Mouse (Mus musculus) kidney, adult 2 months (tissue): Measurements from ENCODE around the gene Mcrip1. TPM values are rescaled to one million over a fixed set of nuclear protein-coding genes. Genes with fewer than 3 reads are reported as not detected.

Experiments used
- DNase-seq: peaks from one replicate; pipeline ENCODE4 v3.0.0; 2021
- H3K27ac ChIP-seq: fragments of 200-500 bp; 2 replicates; pipeline ENCODE4 v1.5.1; 2012; ENCODE audit warnings: low read depth, low read length, control low read depth, inconsistent platforms; ENCODE audit not compliant: insufficient read depth
- H3K27me3 ChIP-seq: fragments of 200-500 bp; replicated peaks from 2 replicates; pipeline ENCODE4 v1.6.1; 2012; ENCODE audit warnings: mild to moderate bottlenecking, moderate library complexity, low read length, inconsistent platforms; ENCODE audit not compliant: control insufficient read depth, insufficient read depth
- H3K36me3 ChIP-seq: fragments of 200-500 bp; 2 replicates; pipeline ENCODE4 v1.6.1; 2012; ENCODE audit warnings: mild to moderate bottlenecking, moderate library complexity, low read length, inconsistent platforms; ENCODE audit not compliant: control insufficient read depth, insufficient read depth
- H3K4me1 ChIP-seq: fragments of 200-500 bp; 2 replicates; pipeline ENCODE4 v1.6.1; 2011; ENCODE audit warnings: low read length; ENCODE audit not compliant: control insufficient read depth, insufficient read depth
- H3K4me3 ChIP-seq: fragments of 200-500 bp; 2 replicates; pipeline ENCODE4 v1.5.1; 2011; ENCODE audit warnings: mild to moderate bottlenecking, low read depth, low read length, control low read depth; ENCODE audit not compliant: insufficient read depth
- CTCF ChIP-seq: fragments of 200-500 bp; conservative IDR thresholded peaks from 2 replicates; pipeline ENCODE4 v1.5.1; 2011; ENCODE audit warnings: low read depth, mild to moderate bottlenecking, control low read depth, low read length, moderate library complexity, mixed read lengths; ENCODE audit not compliant: insufficient read depth, insufficient read length
- POLR2A ChIP-seq: fragments of 200-500 bp; IDR thresholded peaks from one replicate; pipeline ENCODE4 v1.6.1; 2011; ENCODE audit warnings: low read depth, low read length, control low read depth
- WGBS: fragments of 180-500 bp; shearing (Covaris S2); methylation state at CpG from one replicate; pipeline ENCODE4 v1.1.7; 2018; 5-methylcytosine and 5-hydroxymethylcytosine counted together
- polyA plus RNA-seq: library from polyadenylated mRNA; depleted of rRNA; stranded (reverse); fragments of >200 nt; gene quantifications from 2 replicates; pipeline ENCODE4 v1.2.3, GENCODE M21; 2012

Mcrip1 gene
- polyA plus RNA-seq, 1 experiment = 129 TPM

GRCm38 (mm10) chr11:120572752-120573584 lies 23.4 kb upstream of the Mcrip1 start, which contains the start of gene P4hb:
TSS of gene P4hb (minus strand) at chr11:120573253.
- peak within 1 kb of the TSS; percentile 81 for H3K27ac ChIP-seq
- H3K4me3 ChIP-seq = peak within 1 kb of the TSS; percentile 85
- peaks cover 21% of the 10 kb centered on the region; the same call in 1 of the 2 replicates for H3K4me1 ChIP-seq
- under 1% methylated on average over 94 of the region's 94 CpGs for WGBS
- no peaks in the 10 kb centered on the region for H3K27me3 ChIP-seq
- H3K36me3 ChIP-seq = peaks cover 3% of the 10 kb centered on the region; the same call in 1 of the 2 replicates
- peak; percentile 100 for DNase-seq
- TF ChIP-seq CTCF (0 out of 2 replicates have a peak, but pooled peaks have one; percentile 7), POLR2A (peak; percentile 96)

DNA sequence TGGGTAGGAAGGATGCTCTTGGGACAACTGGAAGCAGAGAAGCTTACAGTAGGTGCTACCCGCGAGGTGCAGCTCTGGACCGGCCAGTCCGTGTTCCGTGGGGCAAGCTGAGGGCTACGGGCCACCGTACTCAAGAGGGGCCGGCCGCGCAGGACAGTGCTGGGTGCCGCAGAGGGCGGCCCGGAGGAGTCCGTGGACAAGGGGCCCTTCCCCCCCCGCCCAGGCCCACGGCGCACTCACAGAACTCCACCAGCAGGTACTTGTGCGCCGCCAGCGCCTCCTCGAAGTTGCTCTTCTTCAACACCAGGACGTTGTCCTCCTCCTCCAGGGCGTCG lies 22.9 kb upstream of the Mcrip1 start:
- WGBS = under 1% methylated on average over 24 of the region's 24 CpGs
- no peak for DNase-seq

GRCm38 (mm10) chr11:120571754-120572416 lies 22.4 kb upstream of the Mcrip1 start:
- H3K4me1 ChIP-seq = peaks cover 12% of the 10 kb centered on the region; the same call in 1 of the 2 replicates
- peaks cover 4% of the 10 kb centered on the region for H3K36me3 ChIP-seq
- H3K27ac ChIP-seq = peak overlapping the region; percentile 81; the same call in 1 of the 2 replicates
- no peaks in the 10 kb centered on the region for H3K27me3 ChIP-seq
- TF ChIP-seq CTCF = no peak
- no peak for TF ChIP-seq POLR2A
- 3% methylated on average over 11 of the region's 11 CpGs for WGBS
- DNase-seq = no peak
- peak overlapping the region; percentile 85 for H3K4me3 ChIP-seq

More for the DNA sequence above, 22.9 kb upstream of the Mcrip1 start:
- H3K4me3 ChIP-seq = peak overlapping the region; percentile 85
- peak overlapping the region; percentile 81 for H3K27ac ChIP-seq
- no peaks in the 10 kb centered on the region for H3K27me3 ChIP-seq
- peaks cover 3% of the 10 kb centered on the region for H3K36me3 ChIP-seq
- peaks cover 16% of the 10 kb centered on the region; the same call in 1 of the 2 replicates for H3K4me1 ChIP-seq
- TF ChIP-seq POLR2A (no peak), CTCF (no peak)

GRCm38 (mm10) chr11:120571122-120571521 lies 21.6 kb upstream of the Mcrip1 start:
- TF ChIP-seq CTCF (no peak), POLR2A (no peak)
- no peak for DNase-seq
- no peak overlapping the region for H3K27ac ChIP-seq
- peaks cover 6% of the 10 kb centered on the region for H3K36me3 ChIP-seq
- WGBS = 56% methylated on average over 3 of the region's 3 CpGs
- H3K4me3 ChIP-seq = no peak overlapping the region
- H3K27me3 ChIP-seq = no peaks in the 10 kb centered on the region
- H3K4me1 ChIP-seq = peaks cover 8% of the 10 kb centered on the region; the same call in 1 of the 2 replicates

- no peak overlapping the region for H3K27ac ChIP-seq
- H3K36me3 ChIP-seq = peaks cover 6% of the 10 kb centered on the region
- H3K27me3 ChIP-seq = no peaks in the 10 kb centered on the region
- 75% methylated on average over 6 of the region's 6 CpGs for WGBS
- no peak for DNase-seq
- TF ChIP-seq CTCF (no peak), POLR2A (no peak)
- peaks cover 8% of the 10 kb centered on the region; the same call in 1 of the 2 replicates for H3K4me1 ChIP-seq
- H3K4me3 ChIP-seq = no peak overlapping the region
Measured at GRCm38 (mm10) chr11:120568324-120568723, 18.8 kb upstream of the Mcrip1 start.

- 0 out of 2 replicates have a peak, but pooled peaks have one; percentile 0 for TF ChIP-seq CTCF
- no peak for TF ChIP-seq POLR2A
- no peaks in the 10 kb centered on the region for H3K27me3 ChIP-seq
- H3K4me3 ChIP-seq = no peak overlapping the region
- no peak for DNase-seq
- no peaks in the 10 kb centered on the region for H3K4me1 ChIP-seq
- WGBS = 83% methylated on average over 9 of the region's 9 CpGs
- H3K36me3 ChIP-seq = peaks cover 14% of the 10 kb centered on the region
- H3K27ac ChIP-seq = no peak overlapping the region
Measured at GRCm38 (mm10) chr11:120565114-120565513, 15.6 kb upstream of the Mcrip1 start.

- Histone ChIP-seq H3K27ac (no peak overlapping the region), H3K4me3 (no peak overlapping the region), H3K27me3 (no peaks in the 10 kb centered on the region), H3K36me3 (peaks cover 11% of the 10 kb centered on the region), H3K4me1 (no peaks in the 10 kb centered on the region)
- no peak for DNase-seq
- no peak for TF ChIP-seq CTCF
- TF ChIP-seq POLR2A = no peak
- whole genome bisulfite sequencing = 93% methylated on average over 13 of the region's 13 CpGs
Measured at GRCm38 (mm10) chr11:120562949-120563348, 13.4 kb upstream of the Mcrip1 start.
